Mouse (Mus musculus) monocyte, adult 5-6 weeks (primary cell): ENCODE results near the gene Gpr4. TPM values are rescaled to one million over a fixed set of nuclear protein-coding genes. Genes with fewer than 3 reads are reported as not detected.

Experiments
- total RNA-seq: library from RNA; stranded (forward); fragments of 200-1000, 200-491, 200-594 nt; gene quantifications from 3 replicates; pipeline ENCODE4 v1.2.3, GENCODE M21; 2017

Gpr4 gene
- total RNA-seq, 1 experiment from 2014 or later, result not detected

Other genes with a start within 250 kb of the Gpr4 start
- 0.49 TPM in 1 of 3 replicates, not detected in the others for gene Nanos2, start 225.1 kb upstream of the Gpr4 start, total RNA-seq
- gene Mypop, start 221.3 kb upstream of the Gpr4 start, total RNA-seq, result 0.75 to 2.1 TPM in 2 of 3 replicates, not detected in the other
- gene Irf2bp1, start 208.5 kb upstream of the Gpr4 start, total RNA-seq, result 7.1 to 10.5 TPM (median 7.8 TPM) in 3 replicates
- gene Foxa3, start 189.0 kb upstream of the Gpr4 start, total RNA-seq, result not detected in 3 replicates
- gene Sympk, start 188.2 kb upstream of the Gpr4 start, total RNA-seq, result 23.9 to 51.1 TPM (median 38.5 TPM) in 3 replicates
- not detected in 3 replicates for gene Rsph6a, start 157.8 kb upstream of the Gpr4 start, total RNA-seq
- gene Dmwd, start 136.3 kb upstream of the Gpr4 start, total RNA-seq, result 0.39 to 3.2 TPM (median 0.43 TPM) in 3 replicates
- 0.97 to 1.5 TPM in 2 of 3 replicates, not detected in the other for gene Dmpk, start 128.7 kb upstream of the Gpr4 start, total RNA-seq
- not detected in 3 replicates for gene Six5, start 117.9 kb upstream of the Gpr4 start, total RNA-seq
- not detected in 3 replicates for gene Gm4969, start 94.2 kb upstream of the Gpr4 start, total RNA-seq
- gene Fbxo46, start 92.7 kb upstream of the Gpr4 start, total RNA-seq, result 6.7 to 11.5 TPM (median 7.1 TPM) in 3 replicates
- gene Qpctl, start 63.2 kb upstream of the Gpr4 start, total RNA-seq, result 2.4 to 4.9 TPM (median 3.9 TPM) in 3 replicates
- gene Snrpd2, start 62.8 kb upstream of the Gpr4 start, total RNA-seq, result 27.7 to 42.9 TPM (median 30.8 TPM) in 3 replicates
- gene Gipr, start 46.4 kb upstream of the Gpr4 start, total RNA-seq, result not detected in 3 replicates
- 9.4 to 12.2 TPM (median 9.9 TPM) in 3 replicates for gene Eml2, start 36.1 kb upstream of the Gpr4 start, total RNA-seq
- gene Opa3, start 15.8 kb downstream of the Gpr4 start, total RNA-seq, result 11.5 to 32.0 TPM (median 14.7 TPM) in 3 replicates
- 230 to 263 TPM (median 254 TPM) in 3 replicates for gene Vasp, start 59.3 kb downstream of the Gpr4 start, total RNA-seq
- gene Ppm1n, start 67.5 kb downstream of the Gpr4 start, total RNA-seq, result 1.9 TPM in 1 of 3 replicates, not detected in the others
- not detected in 3 replicates for gene Rtn2, start 70.1 kb downstream of the Gpr4 start, total RNA-seq
- 30.9 to 43.8 TPM (median 36.9 TPM) in 3 replicates for gene Fosb, start 97.5 kb downstream of the Gpr4 start, total RNA-seq
- 15.0 to 19.8 TPM (median 18.0 TPM) in 3 replicates for gene Ercc1, start 132.2 kb downstream of the Gpr4 start, total RNA-seq
- gene Cd3eap, start 146.9 kb downstream of the Gpr4 start, total RNA-seq, result 6.9 to 8.9 TPM (median 7.2 TPM) in 3 replicates
- not detected in 3 replicates for gene Ppp1r13l, start 147.2 kb downstream of the Gpr4 start, total RNA-seq
- gene Ercc2, start 169.5 kb downstream of the Gpr4 start, total RNA-seq, result 21.0 to 32.4 TPM (median 25.4 TPM) in 3 replicates
- gene Klc3, start 191.6 kb downstream of the Gpr4 start, total RNA-seq, result 1.6 TPM in 2 of 3 replicates, not detected in the other
- gene Ckm, start 192.2 kb downstream of the Gpr4 start, total RNA-seq, result not detected in 3 replicates
- 9.0 to 21.1 TPM (median 9.6 TPM) in 3 replicates for gene Mark4, start 246.3 kb downstream of the Gpr4 start, total RNA-seq